Mouse (Mus musculus): ENCODE measurements at regions not wholly inside any gene's neighbourhood (a gene's known extent, or its start where the extent isn't known, plus 50 kb on each side); places are given as distances from the start of the nearest gene placed in this dataset.
A peak's percentile ranks its signal among the peaks of the same experiment; 100 is the strongest.

DNA sequence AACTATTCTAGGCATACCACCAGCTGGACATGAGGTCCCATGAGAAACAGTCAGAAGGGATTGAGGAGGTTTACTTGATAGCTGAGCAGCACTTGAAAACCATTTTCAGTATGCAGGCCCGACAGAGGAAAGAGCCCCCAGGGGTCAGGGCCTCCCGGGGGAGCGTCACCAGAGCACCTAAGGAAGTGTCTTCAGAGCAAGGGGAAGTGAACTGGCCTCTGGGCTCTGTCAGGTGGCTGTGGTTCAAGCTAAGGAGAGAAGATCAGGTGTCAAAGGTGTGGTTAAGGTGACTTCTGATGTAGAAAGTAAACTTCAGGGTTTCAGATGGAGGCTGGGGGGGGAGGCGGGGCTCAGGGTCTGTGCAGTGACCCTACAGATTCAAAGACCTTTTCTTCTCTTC, 57.3 kb downstream of the Bhlhe40 start:
- peak; percentile 25 for DNase-seq (ENCODE audit: low read depth)

DNA sequence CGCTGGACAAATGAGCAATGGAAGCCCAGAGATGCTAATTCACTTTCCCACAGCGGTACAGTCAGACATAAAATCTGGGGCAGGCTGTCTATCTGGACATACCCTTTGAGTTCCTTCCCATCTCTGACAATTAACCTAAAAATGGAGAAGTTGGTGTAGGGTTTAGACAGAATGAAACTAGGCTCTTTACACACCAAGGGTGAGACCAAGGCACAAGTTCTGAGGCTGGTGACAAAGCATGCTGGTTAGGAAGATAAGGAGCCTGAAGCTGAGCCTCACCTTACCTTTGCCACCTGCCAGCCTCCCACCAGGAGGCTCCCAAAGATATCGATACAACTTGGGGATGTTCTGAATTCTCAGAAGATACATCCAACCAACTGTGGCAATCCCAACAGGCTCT, 58.5 kb downstream of the Bhlhe40 start:
- no peak for DNase-seq (ENCODE audit: low read depth)

DNA sequence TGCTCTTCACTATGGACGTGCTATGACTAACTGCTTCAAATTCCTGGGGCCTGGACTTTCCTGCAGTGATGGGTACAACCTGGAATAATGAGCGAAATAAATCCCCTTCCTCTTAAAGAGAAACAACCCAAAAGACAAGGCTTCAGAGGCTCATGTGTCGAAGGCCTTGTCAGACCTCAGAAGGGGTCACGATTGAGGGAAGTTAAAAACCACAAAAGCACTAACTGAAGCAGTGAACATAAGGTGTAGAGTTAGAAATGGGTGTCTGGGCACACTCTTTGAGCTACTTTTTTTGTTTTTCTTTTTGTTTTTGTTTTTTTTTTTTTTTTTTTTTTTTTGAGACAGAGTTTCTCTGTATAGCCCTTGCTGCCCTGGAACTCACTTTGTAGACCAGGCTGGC, 59.5 kb downstream of the Bhlhe40 start:
- DNase-seq (ENCODE audit: low read depth): no peak

DNA sequence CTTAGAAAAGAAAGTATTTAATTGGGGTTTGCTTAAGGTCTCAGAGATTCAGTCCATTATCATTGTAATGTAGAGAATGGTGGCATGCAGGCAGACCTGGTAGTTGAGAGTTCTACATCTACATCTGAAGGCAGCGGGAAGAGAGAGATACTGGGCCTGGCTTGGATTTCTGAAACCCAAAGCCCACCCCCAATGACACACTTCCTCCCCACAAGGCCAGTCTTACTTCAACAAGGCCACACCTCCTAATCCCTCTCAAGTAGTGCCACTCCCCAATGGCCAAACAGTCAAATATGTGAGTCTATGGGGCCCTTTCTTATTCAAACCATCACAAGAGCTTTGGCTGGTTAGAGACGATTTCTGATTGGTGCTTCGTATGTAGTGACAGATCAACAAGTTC, 60.5 kb downstream of the Bhlhe40 start:
- no peak for DNase-seq (ENCODE audit: low read depth)

DNA sequence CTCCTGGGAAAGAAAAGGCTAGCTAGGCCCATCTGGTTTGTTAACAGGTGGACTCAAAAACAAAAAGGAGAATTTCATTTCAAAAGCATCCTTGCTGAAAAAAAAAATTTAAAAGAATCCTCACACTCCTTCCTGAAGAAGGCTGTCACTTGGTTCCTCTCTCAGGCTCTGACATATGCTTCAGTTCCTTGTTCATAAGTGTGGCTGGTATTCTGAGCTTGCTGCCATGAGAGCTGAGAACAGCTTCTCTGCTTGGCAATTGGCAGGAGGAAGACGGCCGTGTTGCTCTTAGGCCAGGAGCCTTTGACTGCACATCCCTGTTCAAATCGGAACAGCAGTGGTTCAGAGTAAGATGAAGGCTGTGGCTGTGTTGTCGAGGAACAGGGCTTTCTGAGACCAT, 61.1 kb downstream of the Bhlhe40 start:
- no peak for DNase-seq (ENCODE audit: low read depth)

DNA sequence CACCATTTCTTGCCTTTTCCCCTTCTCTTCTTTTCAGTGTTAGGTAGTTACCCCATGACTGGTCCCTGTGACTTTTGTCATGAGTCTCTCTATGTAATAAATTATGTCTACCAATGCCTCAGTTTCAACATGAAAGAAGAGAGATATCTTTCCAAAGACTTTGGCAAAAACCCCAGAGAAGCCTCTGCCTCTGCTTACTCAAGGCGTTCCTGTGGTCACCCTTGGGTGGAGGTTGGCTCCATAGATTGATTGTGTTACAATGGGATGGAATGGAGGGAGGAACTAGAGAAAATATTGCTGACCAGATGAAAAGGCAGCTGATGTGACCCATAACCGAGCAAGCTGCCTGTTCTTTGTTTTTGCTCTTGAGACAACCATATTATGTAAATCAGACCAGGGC, 59.7 kb upstream of the Arl8b start:
- no peak for DNase-seq (ENCODE audit: low read depth)

DNA sequence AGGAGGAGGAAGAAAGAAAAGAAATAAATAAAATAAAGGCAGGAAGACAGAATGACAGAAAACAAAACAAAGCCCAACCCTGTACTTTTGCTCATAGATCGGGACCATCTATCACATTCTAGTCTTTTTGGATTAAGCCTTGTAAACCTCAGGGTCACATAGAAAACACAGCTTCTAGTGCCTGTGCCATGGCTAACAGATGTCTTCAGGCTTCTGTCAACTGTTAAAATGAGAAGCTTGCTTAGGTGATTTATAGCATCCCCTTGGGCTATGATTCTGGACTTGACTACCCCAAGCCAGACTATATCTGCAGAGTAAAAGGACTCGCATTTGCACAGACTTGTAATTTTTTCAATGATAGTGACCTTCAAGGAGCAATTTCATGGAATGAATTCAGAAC, 59.1 kb upstream of the Arl8b start:
- no peak for DNase-seq (ENCODE audit: low read depth)

DNA sequence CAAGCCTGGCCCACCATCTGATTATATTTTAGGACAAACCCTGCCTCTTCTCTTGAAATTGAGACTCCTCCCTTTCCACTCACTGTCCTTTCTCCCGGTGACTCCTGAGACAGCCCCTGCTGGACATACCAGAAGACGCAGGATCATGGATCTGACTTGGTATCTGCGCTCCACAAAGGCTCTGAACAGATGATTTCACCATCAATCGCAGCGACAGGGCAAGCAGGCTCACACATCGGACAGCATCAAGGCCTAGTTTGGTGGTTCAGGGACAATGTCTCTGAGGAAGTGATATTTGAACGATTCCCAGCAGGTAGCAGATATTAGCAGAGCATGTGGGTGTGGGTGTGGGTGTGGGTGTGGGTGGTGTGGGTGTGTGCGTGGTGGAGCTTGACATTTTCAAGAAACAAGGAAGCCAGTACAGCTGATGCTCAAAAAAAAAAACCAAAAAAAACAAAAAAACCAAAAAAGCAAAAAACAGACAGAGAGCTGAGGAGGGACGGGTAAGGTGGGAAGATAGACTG, 51.7 kb upstream of the Arl8b start:
- no peak for DNase-seq (ENCODE audit: low read depth)
